Mouse (Mus musculus) ES-E14 (cell line): Measurements from ENCODE around the gene Abhd17c. TPM values are rescaled to one million over a fixed set of nuclear protein-coding genes. Genes with fewer than 3 reads are reported as not detected.

ENCODE experiments used
- DNase-seq: peaks from one replicate; pipeline ENCODE4 v3.0.0-alpha.2; 2013; ENCODE audit warnings: low read depth, low spot score
- H3K27ac ChIP-seq: 2 replicates; pipeline ENCODE4 v1.5.1; 2012; ENCODE audit warnings: low read depth, mild to moderate bottlenecking, low read length, moderate library complexity, mixed read lengths; ENCODE audit not compliant: poor library complexity, insufficient read depth, severe bottlenecking
- H3K36me3 ChIP-seq: 2 replicates; pipeline ENCODE4 v1.6.1; 2012; ENCODE audit warnings: mild to moderate bottlenecking, low read length, moderate library complexity, mixed read lengths; ENCODE audit not compliant: control insufficient read depth, poor library complexity, insufficient read depth, severe bottlenecking
- H3K4me1 ChIP-seq, 2 experiments: fragments of 150-350 bp in 1 of 2; sonication (generic) in 1 of 2; 2 replicates each; pipeline ENCODE4 v1.6.1; 2012; ENCODE audit warnings: low read length in 2 of 2, mild to moderate bottlenecking in 1 of 2, mixed read lengths in 1 of 2; ENCODE audit not compliant: control insufficient read depth in 2 of 2, insufficient read depth in 2 of 2, poor library complexity in 1 of 2
- H3K4me3 ChIP-seq, 2 experiments: fragments of 150-350 bp in 1 of 2; sonication (generic) in 1 of 2; 2 replicates each; pipeline ENCODE4 v1.5.1; 2012; ENCODE audit warnings: low read length in 2 of 2, low read depth in 1 of 2, mild to moderate bottlenecking in 1 of 2, mixed read lengths in 1 of 2; ENCODE audit not compliant: insufficient read depth in 1 of 2, poor library complexity in 1 of 2, severe bottlenecking in 1 of 2
- H3K9ac ChIP-seq: 2 replicates; pipeline ENCODE4 v1.6.1; 2012; ENCODE audit warnings: low read depth, mild to moderate bottlenecking, low read length, mixed read lengths; ENCODE audit not compliant: poor library complexity, insufficient read depth, severe bottlenecking
- H3K9me3 ChIP-seq: fragments of 150-350 bp; sonication (generic); 2 replicates; pipeline ENCODE4 v1.6.1; 2012; ENCODE audit warnings: low read depth, mild to moderate bottlenecking, low read length; ENCODE audit not compliant: control insufficient read depth, insufficient read depth
- CHD2 ChIP-seq: IDR thresholded peaks from 2 replicates; pipeline ENCODE4 v1.6.1; 2014; ENCODE audit warnings: mild to moderate bottlenecking, low read depth, low read length, inconsistent platforms
- HCFC1 ChIP-seq: IDR thresholded peaks from 2 replicates; pipeline ENCODE4 v1.6.1; 2012; ENCODE audit warnings: low read length, inconsistent platforms, borderline replicate concordance; ENCODE audit not compliant: insufficient read depth
- MAFK ChIP-seq: IDR thresholded peaks from 2 replicates; pipeline ENCODE4 v1.6.1; 2014; ENCODE audit warnings: mild to moderate bottlenecking, low read depth, low read length, inconsistent platforms; ENCODE audit not compliant: insufficient read depth
- ZC3H11A ChIP-seq: IDR thresholded peaks from 2 replicates; pipeline ENCODE4 v1.6.1; 2012; ENCODE audit warnings: low read depth, mild to moderate bottlenecking, inconsistent platforms, low read length, borderline replicate concordance
- ZNF384 ChIP-seq: IDR thresholded peaks from 2 replicates; pipeline ENCODE4 v1.6.1; 2012; ENCODE audit warnings: low read depth, low read length, inconsistent platforms
- in situ Hi-C, 2 experiments: fragments of 600-800 bp; cut with MboI; formaldehyde crosslinking; loops; one replicate each; pipeline ENCODE4 v1.15.1; 2025; ENCODE audit warnings: low sequenced_read_pairs in 2 of 2, inconsistent platforms in 1 of 2; ENCODE audit not compliant: unreplicated experiment in 2 of 2
- total RNA-seq: library from RNA; depleted of rRNA; stranded (reverse); fragments of 300-350 nt; gene quantifications from 2 replicates; pipeline ENCODE4 v1.2.3, GENCODE M21; 2012

The Abhd17c gene
- total RNA-seq, 1 experiment, result 25.8 TPM

DNA sequence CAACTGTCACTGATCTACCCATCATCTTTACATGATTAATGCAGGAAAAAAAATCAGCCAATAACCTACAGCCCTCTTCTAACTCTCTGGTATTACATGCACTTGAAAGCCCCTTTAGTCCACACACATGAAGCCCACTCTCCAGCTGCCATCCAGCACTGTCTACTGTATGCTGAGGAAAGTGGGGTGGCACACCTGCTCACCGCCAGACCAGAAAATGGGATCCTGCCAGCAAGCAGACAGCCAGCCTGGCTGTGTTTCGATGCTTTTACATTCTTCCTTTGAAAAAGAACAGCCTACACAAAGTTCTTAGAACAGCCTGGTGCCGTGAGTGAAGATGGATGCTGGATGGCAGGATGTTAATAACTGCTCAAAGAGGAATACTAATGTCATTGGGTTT lies 13.9 kb downstream of the Abhd17c start:
- Histone ChIP-seq H3K9ac (no peak overlapping the region), H3K9me3 (no peaks in the 10 kb centered on the region), H3K27ac (no peak overlapping the region), H3K4me3 (no peak overlapping the region), H3K4me1 (peaks cover 1 to 2% of the 10 kb centered on the region in 2 experiments; a peak in 2 of 4 replicates), H3K36me3 (peaks cover 2% of the 10 kb centered on the region; the same call in 1 of the 2 replicates)
- no peak for TF ChIP-seq ZC3H11A
- TF ChIP-seq MAFK, result no peak
- no peak for TF ChIP-seq ZNF384
- TF ChIP-seq CHD2, result no peak
- in situ Hi-C loops, result no loop called here
- no peak for DNase-seq

DNA sequence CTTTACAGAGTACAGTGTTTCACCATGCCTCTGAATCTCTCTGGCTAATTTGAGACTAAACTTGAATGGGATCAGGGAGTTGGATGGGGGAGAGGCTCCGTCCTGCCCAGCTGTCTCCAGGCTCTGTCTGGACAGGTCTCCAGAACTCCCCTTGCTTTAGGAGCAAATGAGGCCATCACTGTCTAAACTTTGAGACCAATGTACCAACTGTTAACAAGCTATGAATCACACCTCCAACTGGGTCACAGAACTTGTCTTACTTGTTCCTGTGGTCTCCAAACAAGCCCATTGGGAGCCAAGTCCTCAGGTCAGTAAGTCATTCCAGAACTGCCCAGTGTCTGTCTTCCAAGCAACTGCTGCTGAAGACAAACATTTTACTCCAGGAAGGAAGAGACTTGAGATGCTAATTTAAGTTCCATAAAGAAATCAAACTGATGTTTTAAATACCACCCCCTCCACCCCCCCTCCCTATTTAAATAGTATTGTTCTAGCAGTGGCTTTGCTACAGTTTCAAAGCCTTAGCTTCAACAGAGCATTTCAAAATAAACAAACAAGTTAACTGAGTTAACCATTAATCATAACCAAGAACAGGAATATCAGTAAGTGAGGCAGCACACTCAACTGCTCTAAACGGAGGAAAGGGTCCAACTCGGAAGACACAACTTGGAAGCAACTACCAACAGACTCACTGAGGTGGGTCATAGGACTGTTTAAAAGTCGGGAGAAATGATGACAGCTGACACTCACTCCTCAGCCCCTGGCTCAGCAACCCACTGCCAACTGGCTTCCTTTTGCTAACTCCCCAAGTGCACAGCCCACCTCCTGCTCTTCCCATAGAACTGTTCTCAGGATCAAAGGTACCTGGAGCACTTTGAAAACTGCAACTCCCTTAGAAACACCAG lies 15.6 kb downstream of the Abhd17c start:
- H3K9ac ChIP-seq, result no peak overlapping the region
- H3K27ac ChIP-seq, result no peak overlapping the region
- in situ Hi-C loops, result no loop called here
- H3K4me3 ChIP-seq, result no peak overlapping the region
- DNase-seq, result no peak
- peaks cover 2% of the 10 kb centered on the region; the same call in 1 of the 2 replicates for H3K36me3 ChIP-seq
- TF ChIP-seq MAFK (no peak), HCFC1 (no peak), ZC3H11A (no peak), ZNF384 (no peak), CHD2 (no peak)
- H3K9me3 ChIP-seq, result no peaks in the 10 kb centered on the region
- H3K4me1 ChIP-seq, result peaks cover 1 to 6% of the 10 kb centered on the region in 2 experiments; a peak in 1 of 4 replicates

DNA sequence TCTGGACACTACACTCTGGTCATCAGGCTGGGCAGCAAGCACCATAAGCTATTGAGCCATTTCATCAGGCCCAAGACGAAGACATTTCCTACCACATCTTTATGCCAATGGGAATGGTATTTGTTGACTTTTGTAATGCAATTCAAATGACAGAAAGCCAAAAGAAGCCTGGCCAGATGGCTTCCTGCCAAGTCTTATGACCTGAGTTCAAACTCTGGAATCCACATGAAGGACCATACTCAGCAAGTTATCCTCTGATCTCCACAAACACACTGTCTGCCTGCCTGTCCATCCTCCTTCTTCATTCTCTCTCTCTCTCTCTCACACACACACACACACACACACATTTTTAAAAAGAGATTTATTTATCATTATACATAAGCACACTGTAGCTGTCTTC lies 19.0 kb downstream of the Abhd17c start:
- H3K4me3 ChIP-seq, result no peak overlapping the region
- in situ Hi-C loops, result no loop called here
- H3K27ac ChIP-seq, result no peak overlapping the region
- TF ChIP-seq MAFK, result no peak
- no peak for TF ChIP-seq CHD2
- TF ChIP-seq HCFC1, result no peak
- no peak for TF ChIP-seq ZNF384
- no peak for TF ChIP-seq ZC3H11A
- no peak overlapping the region for H3K9ac ChIP-seq
- H3K36me3 ChIP-seq, result peaks cover 1% of the 10 kb centered on the region; the same call in 1 of the 2 replicates
- no peak for DNase-seq
- H3K9me3 ChIP-seq, result no peaks in the 10 kb centered on the region
- peaks cover 1 to 9% of the 10 kb centered on the region in 2 experiments; a peak in 1 of 4 replicates for H3K4me1 ChIP-seq

DNA sequence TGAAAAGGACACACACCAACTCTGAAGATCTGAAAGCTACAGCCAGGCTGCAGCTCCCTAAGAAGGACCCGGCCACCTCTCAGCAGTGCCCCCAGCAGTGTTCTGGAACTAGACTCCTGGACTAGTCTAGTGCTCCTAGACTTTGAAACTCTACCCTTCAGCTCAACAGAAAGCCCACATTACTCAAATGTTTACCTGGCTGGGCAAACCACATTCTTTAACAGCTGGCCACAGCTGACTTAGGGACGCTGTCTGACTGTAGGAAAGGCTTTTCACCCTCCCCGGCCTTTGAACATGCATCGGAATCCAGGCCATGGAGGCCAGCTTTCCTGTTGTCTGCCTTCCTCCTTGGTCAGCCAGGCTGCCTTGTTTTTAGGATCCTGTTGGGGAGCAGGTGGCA lies 20.0 kb downstream of the Abhd17c start:
- in situ Hi-C loops, result no loop called here
- H3K36me3 ChIP-seq, result no peaks in the 10 kb centered on the region
- TF ChIP-seq ZC3H11A (no peak), CHD2 (no peak), ZNF384 (no peak), HCFC1 (no peak), MAFK (no peak)
- H3K4me3 ChIP-seq, result no peak overlapping the region
- no peaks in the 10 kb centered on the region for H3K9me3 ChIP-seq
- no peak overlapping the region for H3K9ac ChIP-seq
- H3K27ac ChIP-seq, result no peak overlapping the region
- H3K4me1 ChIP-seq, result peaks cover 1 to 9% of the 10 kb centered on the region in 2 experiments; a peak in 1 of 4 replicates
- DNase-seq, result no peak
